Mouse (Mus musculus): ENCODE results near the gene Nub1. TPM values are rescaled to one million over a fixed set of nuclear protein-coding genes. Genes with fewer than 3 reads are reported as not detected.

The Nub1 gene
- polyA plus RNA-seq (2014; fragmentation: Nextera tagmentation; extraction: Ambion mirVana): 26.6 and 29.1 TPM in 2 replicates

DNA sequence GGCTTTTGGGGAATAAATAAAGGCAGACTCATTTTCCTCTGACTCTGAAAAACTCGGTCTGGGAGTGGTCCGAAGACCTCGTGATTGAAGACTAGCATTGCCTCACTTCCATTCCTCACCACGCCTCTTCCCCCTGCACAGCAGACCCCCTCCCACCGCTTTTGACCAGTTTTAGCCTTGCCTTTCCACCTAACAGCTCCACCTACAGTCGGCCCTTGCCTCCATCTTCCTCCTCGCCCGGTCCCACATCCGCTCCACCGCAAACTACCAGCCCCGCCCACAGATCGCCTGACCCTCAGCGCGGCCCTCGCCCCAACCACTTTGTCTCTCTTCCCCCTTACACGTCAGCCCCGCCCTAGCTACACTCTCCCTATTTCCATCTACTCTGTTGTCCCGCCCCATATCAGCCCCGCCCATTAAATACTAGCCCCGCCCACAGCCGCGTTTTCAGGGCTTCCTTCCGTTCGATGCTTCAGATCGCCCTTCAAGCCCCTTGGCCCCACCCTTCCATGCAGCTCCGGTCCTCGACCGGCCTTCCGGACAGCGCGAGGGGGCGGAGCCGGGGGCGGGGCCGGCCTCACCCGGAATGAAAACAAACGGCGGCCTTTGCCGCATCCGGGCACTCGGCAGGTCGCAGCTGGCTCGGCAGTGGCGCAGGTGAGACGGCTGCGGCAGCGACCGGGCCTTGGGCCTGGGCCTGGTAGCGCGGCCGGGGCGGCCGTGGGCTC, at the start of gene Nub1:
Nub1 (plus strand) TSS at position 167 of the 728 bp plus-strand sequence.
- peak; percentile 97 for ATAC-seq (replicated peaks; ENCODE audit: low FRiP score)
- WGBS: under 1% methylated on average over 49 of the region's 53 CpGs

DNA sequence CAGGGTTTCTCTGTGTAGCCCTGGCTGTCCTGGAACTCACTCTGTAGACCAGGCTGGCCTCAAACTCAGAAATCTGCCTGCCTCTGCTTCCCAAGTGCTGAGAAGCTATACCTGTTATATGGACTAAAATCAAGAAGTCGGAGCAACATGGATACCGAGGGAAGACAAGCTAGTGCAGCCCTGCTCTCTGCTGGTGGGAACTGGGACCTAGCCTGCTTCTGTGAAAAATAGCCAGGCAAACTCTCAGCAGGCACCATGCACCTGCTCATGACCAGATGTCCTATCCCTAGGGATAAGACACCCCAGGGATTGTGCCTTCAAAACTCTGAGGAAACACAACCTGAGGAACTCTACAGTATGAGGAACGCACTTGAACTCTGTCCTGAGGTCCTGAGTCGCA, 48.3 kb upstream of the Nub1 start:
- H3K4me1 ChIP-seq (replicated peaks; ENCODE audit: control insufficient read depth, insufficient read depth, low read length): no peaks in the 10 kb centered on the region
- no peak for ATAC-seq (replicated peaks; ENCODE audit: low FRiP score)
- H3K4me3 ChIP-seq (ENCODE audit: low read depth, low read length): no peak overlapping the region
- H3K4me2 ChIP-seq: no peak overlapping the region
- H3K27me3 ChIP-seq (replicated peaks; ENCODE audit: control insufficient read depth, insufficient read depth, low read length): no peaks in the 10 kb centered on the region
- H3K27ac ChIP-seq (ENCODE audit: low read depth, low read length): no peak overlapping the region
- no peaks in the 10 kb centered on the region for H3K9me3 ChIP-seq (ENCODE audit: control insufficient read depth, low read length)
- H3K9ac ChIP-seq (ENCODE audit: low read depth, low read length): no peak overlapping the region
- 74% methylated on average over 4 of the region's 4 CpGs for WGBS
- H3K36me3 ChIP-seq (ENCODE audit: control insufficient read depth, insufficient read depth, low read length): no peaks in the 10 kb centered on the region
- DNase-seq (ENCODE audit: low spot score): no peak

More for the DNA sequence above, at the start of gene Nub1:
- H3K4me1 ChIP-seq (replicated peaks; ENCODE audit: control insufficient read depth, insufficient read depth, low read length): peaks cover 17% of the 10 kb centered on the region
- H3K27me3 ChIP-seq (replicated peaks; ENCODE audit: control insufficient read depth, insufficient read depth, low read length): no peaks in the 10 kb centered on the region
- peak within 1 kb of the TSS; percentile 96 for H3K27ac ChIP-seq (ENCODE audit: low read depth, low read length)
- peak within 1 kb of the TSS; percentile 71 for H3K4me2 ChIP-seq
- no peaks in the 10 kb centered on the region for H3K9me3 ChIP-seq (ENCODE audit: control insufficient read depth, low read length)
- H3K9ac ChIP-seq (ENCODE audit: low read depth, low read length): peak within 1 kb of the TSS; percentile 74
- peak within 1 kb of the TSS; percentile 82 for H3K4me3 ChIP-seq (ENCODE audit: low read depth, low read length)
- peak; percentile 99 for DNase-seq (ENCODE audit: low spot score)
- H3K36me3 ChIP-seq (ENCODE audit: control insufficient read depth, insufficient read depth, low read length): peaks cover 7% of the 10 kb centered on the region; the same call in 1 of the 2 replicates

DNA sequence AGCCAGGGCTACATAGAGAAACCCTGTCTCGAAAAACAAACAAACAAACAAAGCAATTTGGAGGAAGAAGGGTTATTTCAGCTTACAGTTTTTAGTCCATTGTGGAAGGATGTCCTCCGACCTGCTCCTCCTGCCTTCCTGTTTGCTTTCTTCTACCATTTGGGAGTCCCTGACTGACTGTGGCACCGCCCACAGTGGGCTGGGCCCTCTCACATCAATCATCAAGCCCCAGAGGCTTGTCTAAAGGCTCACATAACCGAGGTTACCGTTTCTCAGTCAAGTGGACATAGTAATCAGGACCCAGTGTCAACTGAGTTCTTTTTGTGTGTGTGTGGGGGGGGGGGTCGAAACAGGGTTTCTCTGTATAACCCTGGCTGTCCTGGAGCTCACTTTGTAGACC, 47.2 kb upstream of the Nub1 start:
- H3K36me3 ChIP-seq (ENCODE audit: control insufficient read depth, insufficient read depth, low read length): no peaks in the 10 kb centered on the region
- no peaks in the 10 kb centered on the region for H3K9me3 ChIP-seq (ENCODE audit: control insufficient read depth, low read length)
- H3K9ac ChIP-seq (ENCODE audit: low read depth, low read length): no peak overlapping the region
- no peaks in the 10 kb centered on the region for H3K4me1 ChIP-seq (replicated peaks; ENCODE audit: control insufficient read depth, insufficient read depth, low read length)
- H3K4me2 ChIP-seq: no peak overlapping the region
- H3K4me3 ChIP-seq (ENCODE audit: low read depth, low read length): no peak overlapping the region
- H3K27me3 ChIP-seq (replicated peaks; ENCODE audit: control insufficient read depth, insufficient read depth, low read length): no peaks in the 10 kb centered on the region
- no peak for ATAC-seq (replicated peaks; ENCODE audit: low FRiP score)
- no peak overlapping the region for H3K27ac ChIP-seq (ENCODE audit: low read depth, low read length)
- 43% methylated on average over 6 of the region's 6 CpGs for WGBS
- no peak for DNase-seq (ENCODE audit: low spot score)

DNA sequence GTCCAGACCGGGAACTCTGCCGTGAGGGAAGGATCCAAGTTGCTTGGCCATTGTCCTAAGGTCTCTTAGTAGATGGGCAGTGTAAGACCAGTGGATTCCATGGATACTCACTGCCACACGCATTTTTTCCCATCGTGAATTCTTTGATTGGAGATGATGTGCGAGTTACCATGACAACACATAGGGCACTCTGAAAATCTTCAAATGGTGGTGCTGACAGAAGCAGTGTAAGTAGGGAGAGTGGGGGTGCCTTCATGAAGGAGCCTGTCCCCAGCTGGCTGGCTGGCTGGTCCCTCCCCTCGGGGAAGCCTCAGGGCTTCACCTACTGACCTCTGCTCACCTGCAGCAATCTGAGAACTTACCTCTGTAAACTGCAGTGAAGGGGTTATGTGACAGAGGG, 46.3 kb upstream of the Nub1 start:
- H3K27ac ChIP-seq (ENCODE audit: low read depth, low read length): no peak overlapping the region
- H3K4me2 ChIP-seq: no peak overlapping the region
- 72% methylated on average over 6 of the region's 6 CpGs for WGBS
- no peak overlapping the region for H3K9ac ChIP-seq (ENCODE audit: low read depth, low read length)
- no peaks in the 10 kb centered on the region for H3K4me1 ChIP-seq (replicated peaks; ENCODE audit: control insufficient read depth, insufficient read depth, low read length)
- ATAC-seq (replicated peaks; ENCODE audit: low FRiP score): no peak
- no peaks in the 10 kb centered on the region for H3K36me3 ChIP-seq (ENCODE audit: control insufficient read depth, insufficient read depth, low read length)
- no peaks in the 10 kb centered on the region for H3K9me3 ChIP-seq (ENCODE audit: control insufficient read depth, low read length)
- DNase-seq (ENCODE audit: low spot score): no peak
- no peaks in the 10 kb centered on the region for H3K27me3 ChIP-seq (replicated peaks; ENCODE audit: control insufficient read depth, insufficient read depth, low read length)
- no peak overlapping the region for H3K4me3 ChIP-seq (ENCODE audit: low read depth, low read length)

DNA sequence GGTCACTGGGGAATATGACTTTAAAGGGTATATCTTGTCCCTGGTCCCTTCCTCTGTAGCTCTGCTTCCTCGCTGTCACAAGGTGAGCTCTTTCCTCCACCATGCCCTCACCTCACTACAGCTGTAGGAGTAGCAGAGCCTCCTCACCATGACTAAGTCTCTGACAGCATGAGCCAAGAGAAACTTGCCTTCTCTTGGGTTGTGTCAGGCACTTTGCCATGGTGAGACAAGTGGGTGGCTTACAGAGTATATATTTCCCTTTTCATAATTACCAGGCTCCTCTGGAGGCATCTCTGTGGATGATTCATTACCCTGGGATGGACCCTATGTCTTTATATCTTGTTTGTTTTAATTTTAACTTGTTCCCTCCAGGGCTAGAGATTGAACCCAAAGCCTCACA, 39.9 kb upstream of the Nub1 start:
- WGBS: 64% methylated on average over 1 of the region's 1 CpGs
- Histone ChIP-seq H3K27ac (ENCODE audit: low read depth, low read length) (no peak overlapping the region), H3K4me2 (no peak overlapping the region), H3K4me1 (replicated peaks; ENCODE audit: control insufficient read depth, insufficient read depth, low read length) (no peaks in the 10 kb centered on the region), H3K9ac (ENCODE audit: low read depth, low read length) (no peak overlapping the region), H3K36me3 (ENCODE audit: control insufficient read depth, insufficient read depth, low read length) (no peaks in the 10 kb centered on the region), H3K27me3 (replicated peaks; ENCODE audit: control insufficient read depth, insufficient read depth, low read length) (no peaks in the 10 kb centered on the region), H3K4me3 (ENCODE audit: low read depth, low read length) (no peak overlapping the region), H3K9me3 (ENCODE audit: control insufficient read depth, low read length) (no peaks in the 10 kb centered on the region)
- no peak for ATAC-seq (replicated peaks; ENCODE audit: low FRiP score)
- no peak for DNase-seq (ENCODE audit: low spot score)

DNA sequence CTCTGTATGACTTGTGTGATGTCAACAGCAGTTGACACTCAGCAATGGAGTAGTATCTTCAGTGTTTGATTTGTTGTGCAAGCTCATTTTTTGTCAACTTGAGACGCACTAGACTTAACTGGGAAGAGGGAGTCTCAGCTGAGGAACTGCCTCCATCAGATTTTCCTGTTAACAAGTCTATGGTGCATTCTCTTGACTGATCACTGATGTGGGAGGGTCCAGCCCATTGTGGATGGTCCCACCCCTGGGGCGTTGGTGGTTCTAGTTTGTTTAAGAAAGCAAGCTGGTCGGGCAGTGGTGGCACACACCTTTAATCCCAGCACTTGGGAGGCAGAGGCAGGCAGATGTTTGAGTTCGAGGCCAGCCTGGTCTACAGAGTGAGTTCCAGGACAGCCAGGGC, 36.1 kb upstream of the Nub1 start:
- Histone ChIP-seq H3K4me3 (ENCODE audit: low read depth, low read length) (no peak overlapping the region), H3K4me1 (replicated peaks; ENCODE audit: control insufficient read depth, insufficient read depth, low read length) (no peaks in the 10 kb centered on the region; the same call in 1 of the 2 replicates), H3K27me3 (replicated peaks; ENCODE audit: control insufficient read depth, insufficient read depth, low read length) (peaks cover 3% of the 10 kb centered on the region), H3K27ac (ENCODE audit: low read depth, low read length) (no peak overlapping the region), H3K36me3 (ENCODE audit: control insufficient read depth, insufficient read depth, low read length) (no peaks in the 10 kb centered on the region), H3K9ac (ENCODE audit: low read depth, low read length) (no peak overlapping the region), H3K9me3 (ENCODE audit: control insufficient read depth, low read length) (no peaks in the 10 kb centered on the region), H3K4me2 (no peak overlapping the region)
- DNase-seq (ENCODE audit: low spot score) (no peak), ATAC-seq (replicated peaks; ENCODE audit: low FRiP score) (no peak)
- WGBS: 60% methylated on average over 4 of the region's 4 CpGs

DNA sequence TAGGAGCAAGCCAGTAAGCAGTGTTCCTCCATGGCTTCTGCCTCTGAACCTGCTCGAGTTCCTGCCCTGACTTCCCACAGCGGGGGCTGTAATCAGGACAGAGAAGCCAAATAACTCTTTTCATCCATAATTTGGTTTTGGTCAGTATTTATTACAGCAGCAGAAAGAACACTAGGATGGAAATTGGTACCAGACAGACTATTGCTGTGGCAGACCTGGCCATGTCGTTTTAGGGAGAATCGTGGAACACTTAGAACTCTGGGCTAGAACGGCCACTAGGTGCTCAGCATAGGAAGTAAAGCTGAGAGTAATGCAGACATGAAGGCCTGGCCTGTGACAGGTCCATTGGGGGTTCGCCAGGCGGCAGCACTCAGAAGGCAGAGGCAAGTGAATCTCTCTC, 35.6 kb upstream of the Nub1 start:
- DNase-seq (ENCODE audit: low spot score): no peak
- no peak overlapping the region for H3K27ac ChIP-seq (ENCODE audit: low read depth, low read length)
- ATAC-seq (replicated peaks; ENCODE audit: low FRiP score): no peak
- no peak overlapping the region for H3K4me3 ChIP-seq (ENCODE audit: low read depth, low read length)
- H3K9me3 ChIP-seq (ENCODE audit: control insufficient read depth, low read length): no peaks in the 10 kb centered on the region
- no peaks in the 10 kb centered on the region for H3K36me3 ChIP-seq (ENCODE audit: control insufficient read depth, insufficient read depth, low read length)
- WGBS: 62% methylated on average over 7 of the region's 7 CpGs
- H3K27me3 ChIP-seq (replicated peaks; ENCODE audit: control insufficient read depth, insufficient read depth, low read length): peaks cover 3% of the 10 kb centered on the region
- no peak overlapping the region for H3K9ac ChIP-seq (ENCODE audit: low read depth, low read length)
- H3K4me2 ChIP-seq: no peak overlapping the region
- H3K4me1 ChIP-seq (replicated peaks; ENCODE audit: control insufficient read depth, insufficient read depth, low read length): no peaks in the 10 kb centered on the region; the same call in 1 of the 2 replicates

DNA sequence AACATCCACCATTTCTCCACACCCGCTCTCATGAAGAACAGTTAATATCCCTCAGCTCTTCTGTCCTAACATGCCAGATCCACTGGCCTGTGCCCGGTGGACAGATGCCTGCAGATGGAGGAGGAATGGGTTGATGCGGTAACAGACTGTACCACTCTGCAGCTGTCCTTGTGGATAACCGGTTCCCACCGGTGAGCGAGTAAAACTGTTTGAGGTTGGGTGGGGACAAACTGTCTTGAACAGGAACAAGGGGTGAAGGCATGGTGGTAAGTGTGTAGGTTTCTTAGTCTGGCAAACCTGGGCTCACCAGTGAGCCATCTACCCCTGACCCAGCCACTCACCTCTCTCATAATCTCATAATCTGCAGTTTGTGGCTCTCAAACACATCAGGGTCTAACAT, 34.0 kb upstream of the Nub1 start:
- 74% methylated on average over 6 of the region's 6 CpGs for WGBS
- Histone ChIP-seq H3K9me3 (ENCODE audit: control insufficient read depth, low read length) (no peaks in the 10 kb centered on the region), H3K4me2 (no peak overlapping the region), H3K4me1 (replicated peaks; ENCODE audit: control insufficient read depth, insufficient read depth, low read length) (no peaks in the 10 kb centered on the region; the same call in 1 of the 2 replicates), H3K9ac (ENCODE audit: low read depth, low read length) (no peak overlapping the region), H3K27me3 (replicated peaks; ENCODE audit: control insufficient read depth, insufficient read depth, low read length) (peaks cover 3% of the 10 kb centered on the region), H3K4me3 (ENCODE audit: low read depth, low read length) (no peak overlapping the region), H3K36me3 (ENCODE audit: control insufficient read depth, insufficient read depth, low read length) (no peaks in the 10 kb centered on the region), H3K27ac (ENCODE audit: low read depth, low read length) (no peak overlapping the region)
- ATAC-seq (replicated peaks; ENCODE audit: low FRiP score) (no peak), DNase-seq (ENCODE audit: low spot score) (no peak)
